Mouse (Mus musculus) spleen, postnatal 14 days (tissue): ENCODE measurements around the gene Satb2.

Source experiments
- DNase-seq, 2 experiments: peaks; one replicate each; pipeline ENCODE4 v3.0.0; 2021 to 2022; ENCODE audit warnings: low spot score in 2 of 2

The Satb2 gene

DNA sequence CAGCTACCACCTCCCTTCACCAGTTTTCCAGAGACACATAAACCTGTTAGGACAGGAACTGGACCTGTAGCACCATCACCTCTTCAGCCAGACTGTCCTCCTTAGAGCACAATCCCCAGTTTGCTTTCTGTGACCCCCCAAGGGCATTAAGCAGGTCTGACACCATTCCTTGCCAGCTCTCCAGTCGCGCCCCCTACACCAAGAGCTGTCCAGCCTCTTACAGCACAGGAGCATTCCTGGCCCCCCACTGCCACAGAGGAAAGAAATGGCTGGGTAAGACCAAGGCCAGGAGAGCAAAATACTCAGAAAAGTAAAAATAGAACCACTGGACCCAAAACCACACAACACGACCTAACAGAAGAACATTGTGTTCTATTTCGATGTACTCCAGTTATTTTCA lies 48.4 kb downstream of the Satb2 start:
- no peak for DNase-seq

DNA sequence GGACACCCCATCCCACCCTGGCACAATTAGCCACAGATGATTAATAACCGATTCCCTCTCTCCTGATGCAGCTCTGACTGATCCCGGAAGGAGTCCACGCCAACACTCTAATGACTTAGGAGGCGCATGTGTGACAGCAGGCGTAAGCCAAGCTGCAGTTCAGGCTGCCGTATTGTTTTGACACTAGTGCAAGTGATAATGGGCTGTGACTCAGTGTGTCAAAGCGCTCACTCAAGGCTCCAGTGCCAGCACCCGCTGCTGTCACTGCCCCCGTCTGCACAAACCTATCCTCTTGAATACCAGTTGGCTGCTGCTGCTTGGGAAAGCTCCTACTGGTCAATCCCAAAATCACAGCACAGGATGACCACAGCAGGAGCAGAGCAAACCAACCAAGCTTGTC lies 49.7 kb downstream of the Satb2 start:
- DNase-seq = no peak

DNA sequence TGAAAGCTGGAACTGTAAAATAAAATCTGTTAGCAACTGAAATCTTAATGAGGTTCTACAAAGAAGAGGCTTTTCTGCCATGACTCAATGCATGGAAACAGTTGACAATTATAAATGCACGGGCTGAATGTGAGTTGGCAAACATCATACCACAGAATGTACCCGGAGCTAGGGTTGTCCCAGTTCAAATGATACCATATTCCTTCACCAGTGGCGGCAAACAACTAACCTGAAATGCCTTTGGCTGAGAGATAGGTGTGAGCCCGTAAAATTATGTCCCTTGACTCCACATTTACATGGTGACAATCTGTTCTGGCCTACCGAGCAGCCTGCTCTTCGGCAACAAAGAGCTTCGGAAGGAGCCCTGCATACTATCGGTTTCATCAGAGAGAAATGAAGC lies 58.0 kb downstream of the Satb2 start:
- DNase-seq = no peak

- DNase-seq = no peak
Observed at GRCm38 (mm10) chr1:56914279-56914678, 64.2 kb downstream of the Satb2 start.

DNA sequence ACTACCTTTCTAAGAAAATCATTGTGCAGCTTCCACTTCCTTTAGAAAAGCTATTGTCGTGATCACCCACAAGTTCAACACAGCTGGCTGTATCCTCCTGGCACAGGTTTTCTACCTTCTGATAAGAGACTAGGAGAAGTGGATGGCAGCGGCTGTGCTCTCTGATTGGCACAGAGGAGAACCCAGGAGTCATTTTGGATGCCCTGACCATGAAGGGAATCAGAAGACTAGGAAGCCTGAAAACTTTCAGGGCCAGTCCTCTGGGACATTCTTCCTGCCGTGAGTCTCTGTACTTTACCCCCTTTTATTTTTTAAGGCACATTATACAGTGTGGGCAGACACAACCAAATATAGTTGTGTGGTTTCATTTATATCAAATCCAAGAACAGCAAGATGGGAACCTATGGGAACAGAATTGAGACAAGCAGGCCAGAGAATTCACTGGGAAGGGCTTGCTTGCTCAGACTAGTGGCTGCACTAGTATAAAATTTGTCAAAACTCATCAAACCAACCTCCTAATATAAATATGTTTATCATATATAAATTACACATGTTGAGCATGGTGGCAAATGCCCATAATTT lies 77.7 kb downstream of the Satb2 start:
- no peak for DNase-seq

GRCm38 (mm10) chr1:56900187-56900586 lies 78.3 kb downstream of the Satb2 start:
- no peak for DNase-seq

GRCm38 (mm10) chr1:56898606-56899396 lies 79.6 kb downstream of the Satb2 start:
- DNase-seq = no peak

GRCm38 (mm10) chr1:56897492-56898180 lies 80.8 kb downstream of the Satb2 start:
- no peak for DNase-seq

DNA sequence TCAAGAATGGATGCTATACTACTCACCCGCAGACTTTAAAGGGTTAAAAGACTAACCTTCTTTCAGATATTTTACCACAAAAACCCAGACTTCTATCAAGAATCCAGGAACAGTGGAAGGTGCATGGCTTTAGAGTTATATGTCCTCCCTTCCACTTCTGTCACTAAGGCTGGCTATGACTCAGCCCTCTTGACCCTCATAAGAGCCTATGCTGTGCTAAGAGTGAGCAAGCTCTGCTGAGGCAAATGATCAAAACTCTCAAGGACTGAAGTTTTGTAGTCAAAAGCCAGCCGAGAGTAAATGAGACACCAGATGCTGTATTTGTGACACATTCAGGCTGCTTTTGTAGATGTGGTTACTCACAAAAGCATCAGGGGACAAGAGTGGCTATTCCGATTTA lies 81.8 kb downstream of the Satb2 start:
- no peak for DNase-seq

DNA sequence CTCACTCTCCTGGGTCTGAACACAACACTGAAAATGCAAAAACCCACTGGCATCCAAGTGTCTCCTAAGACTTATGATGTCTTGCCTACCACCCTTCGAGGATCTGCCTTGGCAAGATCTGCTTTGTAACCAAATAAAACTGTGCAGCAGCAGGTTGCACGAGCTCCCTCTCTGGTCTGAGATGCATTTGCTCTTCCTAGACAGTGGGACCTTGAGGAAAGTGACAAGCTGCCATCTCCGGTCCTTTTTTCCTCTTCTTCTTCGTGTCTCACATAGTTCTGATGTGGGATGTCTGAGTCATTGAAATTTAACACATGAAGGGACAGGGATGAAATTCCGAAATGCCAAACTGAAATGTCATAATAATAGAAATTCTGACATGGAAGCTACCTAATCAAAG lies 85.7 kb downstream of the Satb2 start:
- DNase-seq = no peak

- no peak for DNase-seq
Observed at GRCm38 (mm10) chr1:56888939-56889338, 89.5 kb downstream of the Satb2 start.

DNA sequence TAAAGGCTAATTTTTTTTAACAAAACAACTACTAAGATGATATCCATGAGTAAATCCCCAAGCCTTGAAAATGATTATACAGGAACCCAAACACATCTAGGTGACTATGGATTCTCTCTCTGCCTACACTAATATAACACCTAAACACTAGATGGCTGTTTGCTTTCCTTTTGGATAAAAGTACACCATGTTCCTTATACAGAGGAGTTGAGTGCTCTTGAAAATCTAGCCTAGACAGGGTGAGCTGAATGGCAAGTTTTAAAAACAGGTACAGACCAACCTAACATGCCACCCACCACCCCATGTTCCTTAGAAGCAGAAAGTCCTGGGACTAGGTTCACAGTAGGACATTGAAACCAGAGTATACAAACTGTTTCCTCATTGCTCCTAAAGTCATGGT lies 90.9 kb downstream of the Satb2 start:
- no peak for DNase-seq

DNA sequence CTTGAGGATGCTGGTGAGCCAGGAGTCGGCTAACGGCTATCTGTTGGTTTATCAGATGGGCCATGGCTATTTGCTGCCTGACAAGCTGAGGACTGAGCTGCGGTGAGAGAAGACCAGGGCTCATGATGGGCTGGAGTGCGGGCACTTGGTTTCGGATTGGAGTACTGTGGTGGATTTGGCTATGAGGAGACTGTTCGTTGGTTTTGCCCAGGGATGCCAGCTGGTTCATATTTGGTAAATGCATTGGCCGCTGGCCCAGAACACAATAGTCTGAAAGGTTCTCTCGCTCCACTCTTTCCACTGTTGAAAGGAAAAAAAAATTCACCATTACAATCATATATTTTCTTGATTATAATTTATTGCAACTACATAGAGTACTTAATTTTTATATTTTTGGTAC lies 107.0 kb downstream of the Satb2 start:
- no peak for DNase-seq

- DNase-seq = no peak
Observed at GRCm38 (mm10) chr1:56865246-56865645, 113.2 kb downstream of the Satb2 start.

DNA sequence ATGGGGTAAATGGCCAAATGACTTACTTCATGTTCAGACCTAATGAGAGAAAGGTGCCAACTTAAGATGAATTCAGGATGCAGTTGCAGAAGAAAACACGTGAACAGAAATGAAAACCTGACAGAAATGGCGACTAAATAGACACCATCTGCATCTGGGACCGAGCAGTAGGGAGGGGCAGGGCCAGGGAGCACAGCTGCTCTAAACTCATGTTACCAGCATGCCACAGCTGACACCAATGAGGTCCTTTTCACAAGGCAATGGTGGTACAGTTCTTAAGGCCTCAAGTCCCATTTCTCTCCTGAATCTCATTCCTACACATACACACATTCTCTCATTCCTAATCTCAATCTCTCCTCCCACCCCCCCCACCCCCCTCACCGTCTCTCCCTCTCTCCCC lies 115.7 kb downstream of the Satb2 start:
- DNase-seq = no peak

GRCm38 (mm10) chr1:56857202-56857601 lies 121.2 kb downstream of the Satb2 start:
- DNase-seq = no peak

DNA sequence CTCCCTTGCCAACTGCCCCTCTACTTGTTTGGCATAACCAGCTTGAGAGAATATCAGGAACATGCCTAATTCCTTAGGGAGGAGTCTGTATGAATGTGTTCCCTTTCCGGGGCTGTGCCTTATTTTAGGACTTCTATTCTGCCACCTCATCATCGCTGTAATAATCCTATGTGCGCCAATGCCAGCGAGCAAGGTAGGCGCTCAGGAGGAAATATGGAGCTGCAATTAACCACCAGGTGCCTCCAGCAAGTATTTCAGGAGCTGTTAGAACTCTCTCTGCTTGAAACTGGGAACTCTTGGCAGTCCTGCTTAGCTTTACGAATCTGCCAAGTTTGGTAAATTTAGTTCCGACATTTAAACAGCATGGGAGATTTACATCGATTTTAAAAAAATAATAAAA lies 128.0 kb downstream of the Satb2 start:
- DNase-seq = no peak

DNA sequence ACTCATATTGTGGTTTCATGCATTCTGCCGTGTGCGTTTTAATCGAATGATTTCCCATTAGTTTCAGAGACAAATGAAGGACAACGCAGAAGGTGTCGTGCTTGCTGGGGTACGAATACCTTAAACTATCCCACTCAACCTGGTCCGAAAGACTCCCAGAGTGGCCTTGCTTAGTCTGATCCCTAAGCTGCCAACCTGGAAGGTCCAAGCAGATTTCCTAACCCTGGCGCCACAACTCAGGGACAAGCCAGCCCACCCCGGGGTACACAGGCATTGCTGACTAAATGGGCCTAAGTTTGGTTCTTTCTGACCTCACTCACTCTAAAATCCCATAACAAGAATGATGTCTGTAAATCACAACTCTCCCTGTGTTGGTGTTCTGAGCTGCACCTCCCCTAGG lies 132.1 kb downstream of the Satb2 start:
- no peak for DNase-seq

- no peak for DNase-seq
Observed at GRCm38 (mm10) chr1:56845523-56846118, 132.8 kb downstream of the Satb2 start.

- DNase-seq = no peak
Observed at GRCm38 (mm10) chr1:56844551-56845330, 133.7 kb downstream of the Satb2 start.

DNA sequence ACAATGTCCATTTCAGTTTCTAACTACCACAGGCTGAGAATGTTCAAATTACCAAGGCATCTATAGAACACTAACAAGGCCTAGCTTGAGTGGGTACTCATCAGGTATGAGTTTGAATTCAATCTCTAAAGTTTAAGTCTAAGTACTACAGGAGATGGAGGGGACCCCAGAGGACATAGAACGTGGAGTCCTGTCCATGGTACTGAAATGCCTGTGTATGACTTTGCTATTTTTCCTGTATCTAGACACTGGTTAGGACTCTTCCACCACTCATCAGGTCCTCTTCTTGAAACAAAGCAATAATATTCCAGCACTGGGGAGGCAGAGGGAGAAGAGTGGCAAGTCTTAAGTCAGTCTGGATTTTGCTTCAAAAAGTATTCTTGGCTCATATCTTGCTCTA lies 139.5 kb downstream of the Satb2 start:
- no peak for DNase-seq
